Mouse (Mus musculus) neural tube, embryonic 10.5 days (tissue): ENCODE data around the gene Zc3h12d.
A peak's percentile ranks its signal among the peaks of the same experiment; 100 is the strongest.

Source experiments
- DNase-seq: peaks from one replicate; pipeline ENCODE4 v3.0.0-alpha.2; 2017; ENCODE audit warnings: low spot score; ENCODE audit errors: extremely low spot score

The Zc3h12d gene

DNA sequence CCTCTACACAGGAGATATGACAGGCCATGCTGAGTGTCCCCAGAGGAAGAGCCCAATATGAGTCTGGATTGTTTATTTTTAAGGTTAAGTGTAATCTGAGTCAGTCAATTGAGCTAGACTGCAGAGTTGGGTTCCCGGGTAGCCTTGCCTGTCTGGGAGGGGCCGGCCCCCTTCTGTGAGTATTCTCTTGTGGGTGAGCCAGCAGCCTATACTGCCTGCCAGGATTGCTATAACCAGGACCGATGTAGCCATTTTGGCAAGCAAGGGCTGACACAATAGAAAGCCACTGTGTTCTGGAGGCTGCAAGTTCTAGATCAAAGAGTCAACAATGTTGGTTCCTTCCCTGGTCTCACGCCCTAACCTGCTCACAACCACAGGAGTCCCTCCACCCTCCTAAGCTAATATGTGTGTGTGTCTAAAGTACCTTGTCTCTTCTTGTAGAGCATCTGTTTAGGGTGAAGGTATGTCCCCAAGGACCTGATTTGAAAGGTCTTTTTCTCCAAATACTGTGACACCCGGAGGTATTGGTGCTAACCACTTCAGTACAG lies 6.7 kb downstream of the Zc3h12d start:
- DNase-seq = no peak

DNA sequence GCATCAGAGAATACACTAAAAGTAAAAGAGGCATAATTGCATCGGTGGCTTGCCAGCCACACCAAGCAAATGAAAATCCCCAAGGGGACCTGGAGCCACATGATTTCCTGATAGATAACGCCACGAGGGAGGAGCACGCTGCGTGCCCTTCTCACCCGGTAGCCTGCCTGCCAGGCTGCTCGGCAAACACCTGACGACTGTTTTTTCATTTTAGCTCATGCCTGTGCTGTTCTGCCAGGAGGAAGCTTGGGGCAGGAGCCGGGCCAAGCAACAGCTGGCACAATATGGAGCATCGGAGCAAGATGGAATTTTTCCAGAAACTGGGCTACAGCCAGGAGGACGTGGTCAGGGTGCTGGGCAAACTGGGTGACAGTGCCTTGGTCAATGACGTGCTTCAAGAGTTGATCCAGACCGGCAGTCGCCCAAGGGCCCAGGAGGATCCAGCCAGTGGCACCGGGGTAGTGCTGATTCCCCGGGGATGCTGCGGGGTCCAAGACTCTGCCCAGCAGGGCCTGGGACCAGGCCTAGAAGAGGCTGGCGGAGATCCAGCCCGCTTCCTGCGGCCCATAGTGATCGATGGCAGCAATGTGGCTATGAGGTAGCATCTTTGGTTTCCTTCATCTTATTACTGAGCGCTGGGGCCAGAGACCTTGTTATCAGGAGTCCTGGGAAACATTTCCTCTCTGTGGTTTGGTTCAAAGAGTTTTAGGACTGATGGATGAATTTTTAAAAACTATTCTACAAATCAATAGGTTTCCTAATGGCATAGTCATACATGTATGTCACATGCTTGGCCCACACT lies 7.5 kb downstream of the Zc3h12d start:
- no peak for DNase-seq

DNA sequence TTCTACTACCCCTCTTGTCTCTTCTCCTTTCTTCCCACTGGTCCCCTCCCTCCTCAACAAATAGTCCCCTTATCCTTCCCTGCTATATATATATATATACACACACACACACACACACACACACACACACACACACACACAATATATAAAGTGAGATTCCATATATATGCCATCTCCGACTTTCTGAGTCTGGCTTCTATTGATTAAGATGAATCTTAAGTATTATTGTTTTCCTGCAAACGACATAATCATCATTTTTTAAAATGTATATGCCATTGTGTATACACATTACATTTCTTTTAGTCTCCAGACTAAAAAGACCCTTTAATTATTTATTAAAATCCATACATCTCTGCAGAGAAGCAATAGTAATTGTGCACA lies 8.1 kb downstream of the Zc3h12d start:
- no peak for DNase-seq

DNA sequence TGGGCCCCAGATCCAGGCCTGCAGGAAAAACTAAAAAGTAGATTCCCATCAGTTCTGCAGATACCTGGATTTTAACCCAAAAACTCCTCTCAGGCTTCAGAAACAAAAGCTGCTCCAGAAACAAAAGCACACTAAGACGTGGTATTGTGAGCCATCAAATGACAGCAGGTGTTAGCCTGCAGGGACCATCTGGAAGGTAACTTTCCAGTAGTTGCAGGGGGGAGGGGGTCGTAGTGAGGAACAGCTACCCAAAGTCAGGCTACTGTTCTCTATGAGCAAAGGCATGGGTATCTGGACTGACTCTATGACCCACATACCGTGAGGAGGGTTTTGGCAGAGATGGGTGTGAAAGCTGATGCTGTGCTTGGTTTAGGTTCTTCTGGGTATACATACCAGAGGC lies 8.5 kb downstream of the Zc3h12d start:
- no peak for DNase-seq

DNA sequence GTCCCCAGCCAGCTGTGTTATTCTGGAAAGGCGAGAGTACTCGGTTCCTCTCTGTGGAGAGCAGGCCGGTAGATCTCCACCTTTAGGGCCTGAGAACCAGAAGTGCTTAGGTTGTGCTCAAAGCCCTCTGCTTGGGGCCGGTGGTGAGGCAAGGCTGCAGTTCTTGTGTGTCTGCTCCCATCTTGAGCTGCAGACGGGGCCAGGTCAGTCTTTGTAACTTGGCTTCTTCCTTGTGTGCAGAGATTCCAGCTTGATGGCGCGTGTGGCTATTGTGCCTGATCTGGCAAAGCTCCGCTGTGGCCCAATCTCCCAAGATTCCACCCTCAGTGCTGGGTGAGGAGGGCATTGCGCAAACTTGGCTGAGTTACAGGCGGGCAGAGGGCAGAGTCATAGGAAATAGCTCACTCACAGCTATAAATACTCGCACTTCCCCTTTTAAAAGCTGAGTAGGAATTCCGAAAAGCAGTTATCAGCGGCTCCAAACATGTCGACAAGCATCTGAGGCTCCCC lies 9.4 kb downstream of the Zc3h12d start:
- DNase-seq = no peak

DNA sequence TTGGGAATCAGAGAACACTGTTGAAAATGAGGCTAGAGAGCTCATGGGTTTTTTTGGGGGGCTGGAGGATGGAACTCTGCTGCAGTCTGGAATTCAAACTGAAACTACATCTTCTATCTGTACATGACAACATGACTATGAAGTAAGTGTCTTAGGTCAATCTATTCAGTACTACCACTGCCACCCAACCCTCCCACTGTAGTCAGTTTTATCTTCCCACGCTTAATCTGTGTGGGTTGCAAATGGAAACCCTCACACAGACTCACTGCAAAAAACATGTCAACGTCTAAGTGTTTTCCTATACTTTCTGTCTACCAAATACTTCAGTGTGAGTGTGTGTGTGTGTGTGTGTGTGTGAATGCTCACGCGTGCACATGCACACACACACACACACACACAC lies 10.9 kb downstream of the Zc3h12d start:
- DNase-seq = no peak

DNA sequence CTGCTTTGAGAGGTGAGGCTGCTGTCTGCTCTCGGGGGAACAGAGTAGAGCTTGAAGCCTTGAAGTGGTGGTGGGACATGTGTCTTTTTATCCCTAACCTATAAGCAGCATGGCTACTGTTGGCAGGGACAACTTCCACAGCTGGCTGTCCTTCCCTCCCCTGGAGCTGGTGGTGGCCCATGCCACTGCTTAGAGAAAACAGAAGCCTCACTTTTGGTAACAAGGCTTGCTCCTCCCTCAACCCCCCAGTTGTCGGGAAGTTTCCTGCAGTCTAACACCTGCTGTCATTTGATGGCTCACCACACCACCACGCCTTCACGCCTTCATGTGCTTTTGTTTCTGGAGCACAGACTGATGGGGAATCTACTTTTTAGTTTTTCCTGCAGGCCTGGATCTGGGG lies 11.9 kb downstream of the Zc3h12d start:
- DNase-seq = no peak

DNA sequence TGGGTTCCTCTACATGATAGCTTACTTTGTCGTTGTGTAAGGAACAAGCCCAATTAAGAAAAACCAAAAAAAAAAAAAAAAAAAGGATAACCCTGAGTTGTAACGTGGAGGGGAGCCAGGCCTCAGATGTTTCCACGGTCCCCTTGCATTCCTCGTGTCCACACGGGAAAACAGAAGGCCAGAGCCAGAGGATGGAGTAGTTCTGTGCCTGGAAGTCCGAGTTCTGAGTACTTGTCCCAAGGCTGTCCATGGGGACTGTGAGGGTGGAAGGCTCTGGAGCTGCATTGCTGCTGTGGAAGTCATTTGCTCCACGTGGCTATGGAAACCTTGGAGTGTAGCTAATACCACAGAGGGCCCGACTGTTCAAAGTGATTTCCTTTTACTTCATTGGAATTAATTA lies 12.9 kb downstream of the Zc3h12d start:
- DNase-seq = no peak

DNA sequence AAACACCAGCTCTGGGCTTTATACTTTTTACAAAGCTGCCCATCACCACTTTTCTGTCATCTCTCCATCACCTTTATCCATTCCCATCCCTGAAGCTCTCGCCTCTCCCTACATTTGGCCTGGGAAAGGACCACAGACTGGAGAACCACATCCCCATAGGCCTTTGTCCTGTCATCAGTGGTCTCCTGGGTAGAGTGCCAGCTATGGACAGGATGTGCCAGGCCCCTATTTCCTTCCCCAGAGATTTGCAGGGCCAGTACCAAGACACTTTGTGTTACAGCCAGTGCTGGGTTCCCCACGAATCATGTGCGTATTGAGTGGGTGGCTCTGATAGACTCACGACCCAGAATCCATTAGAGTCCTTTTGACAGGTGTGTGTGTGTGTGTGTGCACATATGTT lies 13.7 kb downstream of the Zc3h12d start:
- no peak for DNase-seq

DNA sequence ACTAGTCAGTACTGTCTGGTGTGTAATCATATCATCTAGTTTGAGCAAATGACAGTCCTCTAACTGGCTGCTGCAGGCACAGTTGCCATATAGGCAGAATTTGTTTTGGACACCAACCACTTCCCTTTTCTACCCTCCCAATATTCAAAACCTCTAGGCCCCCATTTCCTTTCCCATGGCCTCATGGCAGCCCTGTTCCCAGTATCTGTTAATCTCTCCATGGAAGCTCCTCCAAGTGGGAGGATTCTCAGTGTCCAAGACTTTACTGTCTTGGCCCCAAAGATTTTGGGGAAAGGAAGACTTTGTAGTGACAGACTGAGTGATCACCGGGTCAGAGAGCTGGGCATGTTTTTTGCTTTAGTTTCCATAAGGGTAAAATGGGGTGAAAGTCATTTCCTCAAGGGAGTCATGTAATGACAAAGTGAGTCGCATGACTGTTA lies 14.9 kb downstream of the Zc3h12d start:
- no peak for DNase-seq

DNA sequence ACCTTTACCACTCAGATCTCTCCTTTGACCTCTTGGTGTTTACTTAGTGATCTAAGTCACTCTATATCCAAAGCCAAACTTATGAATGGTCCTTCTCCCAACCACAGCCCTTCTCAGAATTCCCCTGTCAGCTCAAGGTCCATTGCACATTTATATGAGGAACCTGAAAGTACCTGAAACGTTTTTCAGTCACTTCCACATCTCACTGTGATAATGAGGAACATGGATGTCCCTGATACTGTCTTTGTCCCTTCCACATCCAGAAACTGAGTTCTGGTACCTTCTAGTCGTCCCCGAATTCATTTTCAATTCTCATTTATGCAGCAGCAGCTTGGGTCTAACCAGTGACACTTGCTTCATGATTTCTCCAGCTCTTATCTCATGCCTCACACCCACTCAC lies 19.6 kb downstream of the Zc3h12d start:
- no peak for DNase-seq

DNA sequence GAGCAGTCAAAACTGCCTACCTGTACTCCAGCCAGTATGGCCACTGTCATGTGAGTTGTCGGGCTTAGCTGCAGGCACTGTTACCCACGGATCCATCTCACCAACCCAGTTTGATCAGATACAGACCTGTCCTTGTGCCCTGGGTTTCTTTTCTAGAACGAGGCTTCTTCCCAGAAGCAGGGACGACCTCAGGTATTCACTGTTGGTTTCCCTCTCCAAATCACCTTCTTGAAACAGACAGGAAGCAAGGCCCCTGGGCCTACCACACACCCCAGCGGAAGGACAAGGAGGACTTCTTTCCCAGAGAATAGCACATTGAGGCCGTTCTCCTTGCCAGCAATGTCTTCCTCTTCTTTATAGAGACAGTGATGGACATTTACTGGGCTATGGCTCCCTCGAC lies 28.2 kb downstream of the Zc3h12d start:
- no peak for DNase-seq

DNA sequence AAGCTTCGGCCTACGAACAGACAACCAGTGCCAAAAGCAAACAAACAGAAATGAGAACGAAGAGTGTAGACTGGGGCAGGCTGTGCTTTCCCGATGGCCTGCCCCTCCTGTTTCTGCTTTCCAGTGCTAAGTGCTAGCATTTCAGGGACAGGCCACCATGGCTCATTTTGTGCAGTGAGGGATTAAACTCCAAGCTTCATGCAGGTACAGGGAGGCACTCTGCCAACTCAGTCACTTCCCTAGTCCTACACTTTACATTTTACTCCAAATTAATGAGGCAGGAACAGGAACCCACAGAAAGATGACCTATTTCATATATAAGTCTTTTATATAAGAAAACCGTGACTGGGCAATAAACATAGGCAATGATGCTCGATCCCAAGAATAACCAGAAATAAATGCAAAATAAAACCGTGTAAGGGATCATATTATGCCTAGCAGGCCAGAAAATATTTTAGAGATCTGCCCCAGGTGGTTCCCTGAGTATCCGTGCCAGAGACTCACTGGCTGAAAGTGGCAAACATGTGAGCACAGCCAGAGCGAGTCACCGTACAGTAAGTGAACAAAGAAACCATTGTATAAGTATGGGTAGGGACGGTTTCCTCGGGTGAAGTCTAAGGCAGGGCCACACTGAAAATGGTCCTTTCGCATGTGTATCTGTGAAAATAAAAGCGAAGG lies 29.1 kb downstream of the Zc3h12d start:
- no peak for DNase-seq

DNA sequence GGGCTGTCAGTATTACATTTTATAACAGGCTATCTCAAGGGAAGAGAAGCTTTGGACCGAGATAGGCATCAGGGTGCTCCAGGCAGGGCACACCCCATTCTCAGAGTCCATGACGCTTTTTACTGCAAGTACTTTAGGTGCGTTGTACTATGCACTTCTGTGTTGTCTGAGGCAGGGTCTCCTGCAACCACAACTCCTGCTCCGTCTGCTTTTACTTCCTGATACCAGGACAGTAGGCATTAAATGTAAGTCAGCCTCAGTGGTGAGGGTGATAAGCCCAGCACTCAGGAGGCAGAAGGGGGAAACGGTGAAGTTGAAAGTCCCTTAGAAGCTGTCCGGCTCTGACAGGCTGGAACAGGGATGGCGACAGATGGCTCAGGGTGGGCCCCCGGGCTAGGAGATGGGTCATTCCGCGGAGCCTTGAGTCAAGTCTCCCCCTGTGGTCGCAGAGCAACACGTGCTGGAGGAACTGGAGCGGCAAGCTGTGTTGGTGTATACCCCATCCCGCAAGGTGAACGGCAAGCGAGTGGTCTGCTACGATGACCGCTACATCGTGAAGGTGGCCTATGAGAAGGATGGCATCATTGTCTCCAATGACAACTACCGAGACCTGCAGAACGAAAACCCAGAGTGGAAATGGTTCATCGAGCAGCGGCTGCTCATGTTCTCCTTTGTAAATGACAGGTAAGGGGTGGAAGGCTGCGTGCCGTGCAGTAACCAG lies 29.8 kb downstream of the Zc3h12d start:
- no peak for DNase-seq

DNA sequence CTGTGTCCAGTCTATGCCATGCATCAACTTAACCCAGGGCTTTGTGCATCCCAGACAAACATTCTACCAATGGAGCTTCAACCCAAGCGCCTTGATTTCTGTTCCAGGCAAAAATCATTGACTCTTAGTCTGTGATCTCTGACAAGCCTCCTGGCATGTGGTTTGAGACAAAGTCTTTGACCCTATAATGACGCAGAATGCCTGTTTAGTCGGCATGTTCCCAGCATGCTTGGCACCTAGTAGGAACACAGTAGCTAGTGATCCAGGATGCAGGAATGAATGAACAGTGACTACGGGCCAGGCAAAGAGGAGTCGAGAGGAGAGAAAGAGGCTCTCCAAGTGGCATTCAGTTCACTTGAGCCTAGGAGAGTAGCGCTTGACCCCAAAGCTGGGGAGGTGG lies 31.1 kb downstream of the Zc3h12d start:
- no peak for DNase-seq

DNA sequence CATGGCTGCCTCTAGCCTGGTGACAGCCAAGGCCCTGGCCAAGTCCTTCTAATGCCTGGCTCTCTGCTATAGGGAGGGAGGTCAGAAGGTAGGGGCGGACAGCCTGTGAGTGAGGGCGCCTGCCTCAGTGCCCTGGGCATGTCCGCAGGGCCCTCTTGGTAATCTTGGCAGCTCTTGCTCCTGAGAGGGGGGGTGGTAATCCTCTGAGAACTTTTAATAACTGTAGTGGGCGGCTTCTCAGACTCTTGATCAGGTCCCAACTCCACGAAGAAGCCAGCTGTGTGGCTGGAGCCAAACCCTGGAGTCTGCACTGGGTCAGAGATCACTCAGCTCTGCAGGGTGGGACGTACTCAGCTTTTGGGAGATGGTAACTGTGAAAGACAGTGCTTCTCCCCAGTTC lies 31.9 kb downstream of the Zc3h12d start:
- no peak for DNase-seq

DNA sequence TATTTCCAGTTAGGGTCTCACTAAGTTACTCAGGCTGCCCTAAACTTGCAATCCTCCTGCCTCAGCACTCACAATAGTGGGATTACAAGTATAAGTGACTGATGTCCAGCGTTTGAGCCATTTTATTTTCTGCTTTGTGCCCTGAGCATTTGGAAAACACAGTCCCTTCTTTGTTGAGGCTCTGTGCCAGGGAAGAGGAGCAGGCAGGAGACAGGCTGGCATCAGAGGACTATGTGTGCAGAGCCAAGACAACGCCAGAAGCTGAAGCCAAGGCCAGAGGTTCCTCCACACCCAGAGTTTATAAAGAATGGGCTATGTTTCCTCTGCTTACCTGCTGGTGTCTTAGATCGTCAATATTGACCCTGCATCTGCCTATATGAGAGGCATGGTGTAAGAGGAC lies 32.5 kb downstream of the Zc3h12d start:
- DNase-seq = no peak

DNA sequence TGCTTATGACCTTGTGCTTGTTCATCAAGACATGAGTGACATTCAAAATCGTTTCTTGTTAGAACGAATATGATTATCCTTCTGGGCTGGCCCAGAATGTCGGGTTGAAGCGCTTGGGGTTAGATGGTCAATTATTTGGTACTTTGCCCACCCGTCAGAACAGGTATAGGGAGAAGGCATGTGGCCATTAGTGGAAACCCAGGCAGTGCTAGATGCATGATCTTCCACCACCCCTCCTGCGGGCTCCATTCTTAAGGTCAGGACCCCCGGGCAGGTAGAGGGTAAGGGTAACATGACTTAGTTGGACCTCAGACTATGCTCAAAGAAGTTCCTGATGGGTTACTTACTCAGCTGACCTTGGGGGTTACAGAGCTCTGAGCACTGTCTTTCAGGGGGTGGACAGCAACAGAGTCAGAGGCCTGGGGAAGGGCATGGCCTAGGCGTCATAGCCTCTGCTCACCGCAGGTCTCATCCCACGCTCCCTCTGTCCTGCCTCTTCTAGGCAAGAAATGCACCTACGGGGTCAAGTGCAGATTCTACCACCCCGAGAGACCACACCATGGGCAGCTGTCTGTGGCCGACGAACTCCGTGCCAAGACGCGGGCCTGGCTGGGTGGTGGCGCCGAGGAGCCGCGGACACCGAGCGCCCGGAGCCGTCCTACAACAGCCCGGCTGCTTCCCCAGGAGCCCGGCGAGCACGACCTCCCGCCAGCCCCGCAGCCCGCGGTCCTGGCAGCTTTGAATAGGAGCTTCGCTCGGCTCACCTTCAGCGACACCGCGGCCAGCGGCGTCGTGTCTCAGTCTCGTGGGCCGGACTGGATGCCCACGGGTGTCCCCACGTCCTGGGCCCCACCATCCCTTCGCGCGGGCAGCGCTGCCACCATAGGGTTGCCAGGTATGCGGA lies 34.7 kb downstream of the Zc3h12d start:
- peak; percentile 55 for DNase-seq

DNA sequence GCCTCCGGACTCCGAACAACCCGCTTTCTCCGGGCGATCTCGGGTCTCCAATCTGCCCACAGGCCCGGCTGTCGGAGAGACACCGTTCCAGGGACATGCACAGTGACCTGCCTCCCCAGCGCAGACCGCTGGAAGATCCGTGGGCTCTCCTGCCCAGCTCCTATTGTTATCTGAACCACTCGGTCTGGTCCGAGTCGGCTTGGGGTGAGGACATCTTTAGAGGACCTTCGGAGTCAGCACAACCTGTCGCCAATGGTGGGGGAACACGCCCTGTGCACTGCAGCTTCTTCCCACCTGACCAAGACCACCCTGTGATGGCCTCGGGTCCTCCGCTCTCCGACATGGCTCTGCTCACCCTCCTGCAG lies 35.4 kb downstream of the Zc3h12d start:
- peak; percentile 52 for DNase-seq

DNA sequence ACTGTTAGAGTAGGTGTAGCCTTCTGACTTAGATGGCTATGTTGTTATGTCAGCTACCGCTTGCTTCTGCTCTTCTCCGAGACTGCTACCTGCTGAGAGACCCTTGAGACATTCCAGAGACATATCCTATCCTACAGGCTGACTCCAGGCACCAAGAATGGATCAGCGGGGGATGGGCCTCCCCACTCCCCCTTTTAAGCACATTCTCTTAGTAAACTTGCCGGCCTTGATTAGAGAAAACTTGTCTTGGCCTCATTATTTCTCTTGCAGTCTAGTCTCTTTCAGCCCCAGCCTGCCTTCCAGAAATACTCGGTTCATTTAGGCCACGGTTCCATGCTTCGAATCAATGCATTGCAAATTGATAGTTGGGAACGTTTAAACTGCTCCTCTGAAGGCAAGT lies 37.5 kb downstream of the Zc3h12d start:
- no peak for DNase-seq
